Mouse (Mus musculus) forebrain, embryonic 12.5 days (tissue): ENCODE data around the gene Ssh2. TPM values are rescaled to one million over a fixed set of nuclear protein-coding genes. Genes with fewer than 3 reads are reported as not detected.
"Not testable (repeated sequence)": the region's sequence is repeated elsewhere in the genome, so short reads cannot be mapped to it uniquely, and the experiment has no call there.

Experiments used
- ATAC-seq: fragments of 200-750 bp; cut with Nextera tagmentation; 2 replicates; pipeline ENCODE4 v1.8.0; 2017; ENCODE audit warnings: moderate TSS enrichment; ENCODE audit not compliant: low FRiP score
- H3K27ac ChIP-seq: fragments of 300-500 bp; sonication (generic); 2 replicates; pipeline ENCODE4 v1.5.1; 2016; ENCODE audit warnings: mild to moderate bottlenecking
- H3K27me3 ChIP-seq: fragments of 300-500 bp; sonication (generic); 2 replicates; pipeline ENCODE4 v1.6.1; 2016; ENCODE audit warnings: mild to moderate bottlenecking
- H3K36me3 ChIP-seq: fragments of 300-500 bp; sonication (generic); replicated peaks from 2 replicates; pipeline ENCODE4 v1.6.1; 2016; ENCODE audit warnings: mild to moderate bottlenecking
- H3K4me1 ChIP-seq: fragments of 300-500 bp; sonication (generic); 2 replicates; pipeline ENCODE4 v1.6.1; 2016
- H3K4me2 ChIP-seq: fragments of 300-500 bp; sonication (generic); 2 replicates; pipeline ENCODE4 v1.6.1; 2016; ENCODE audit warnings: mild to moderate bottlenecking, moderate library complexity
- H3K4me3 ChIP-seq: fragments of 300-500 bp; sonication (generic); replicated peaks from 2 replicates; pipeline ENCODE4 v1.5.1; 2016; ENCODE audit warnings: mild to moderate bottlenecking
- H3K9ac ChIP-seq: fragments of 300-500 bp; sonication (generic); 2 replicates; pipeline ENCODE4 v1.6.1; 2016; ENCODE audit warnings: mild to moderate bottlenecking
- H3K9me3 ChIP-seq: fragments of 300-500 bp; sonication (generic); 2 replicates; pipeline ENCODE4 v1.6.1; 2016
- WGBS: fragments of 180-500 bp; shearing (Covaris S2); methylation state at CpG from one replicate; pipeline ENCODE4 v1.1.7; 2016; 5-methylcytosine and 5-hydroxymethylcytosine counted together
- polyA plus RNA-seq: library from polyadenylated mRNA; unstranded; fragments of >200 nt; fragmentation: Nextera tagmentation; extraction: Ambion mirVana; gene quantifications from 2 replicates; pipeline ENCODE4 v1.2.1, GENCODE M21; 2016

The Ssh2 gene
- polyA plus RNA-seq, 1 experiment from 2014 or later: 19.4 TPM

GRCm38 (mm10) chr11:77385706-77386690, 169.9 kb downstream of the Ssh2 start:
- Histone ChIP-seq H3K27me3 (no peaks in the 10 kb centered on the region), H3K9ac (no peak overlapping the region), H3K27ac (no peak overlapping the region), H3K9me3 (no peaks in the 10 kb centered on the region), H3K4me1 (no peaks in the 10 kb centered on the region), H3K4me2 (no peak overlapping the region), H3K36me3 (no peaks in the 10 kb centered on the region; the same call in 1 of the 2 replicates), H3K4me3 (no peak overlapping the region)
- ATAC-seq: no peak
- 75% methylated on average over 3 of the region's 3 CpGs for whole genome bisulfite sequencing

GRCm38 (mm10) chr11:77388197-77388596, 172.1 kb downstream of the Ssh2 start:
- H3K4me1 ChIP-seq: not testable (repeated sequence)

GRCm38 (mm10) chr11:77395539-77395938, 179.5 kb downstream of the Ssh2 start:
- Histone ChIP-seq H3K4me1 (no peaks in the 10 kb centered on the region), H3K36me3 (peaks cover 9% of the 10 kb centered on the region), H3K27ac (no peak overlapping the region), H3K9me3 (no peaks in the 10 kb centered on the region), H3K4me2 (no peak overlapping the region), H3K9ac (no peak overlapping the region), H3K4me3 (no peak overlapping the region), H3K27me3 (no peaks in the 10 kb centered on the region)
- no peak for ATAC-seq
- 89% methylated on average over 2 of the region's 2 CpGs for WGBS

More at GRCm38 (mm10) chr11:77388197-77388596, 172.1 kb downstream of the Ssh2 start:
- not testable (repeated sequence) for H3K36me3 ChIP-seq, H3K9ac ChIP-seq, ATAC-seq, H3K4me3 ChIP-seq, H3K27ac ChIP-seq, H3K9me3 ChIP-seq, H3K4me2 ChIP-seq, H3K27me3 ChIP-seq
- 88% methylated on average over 3 of the region's 3 CpGs for WGBS

DNA sequence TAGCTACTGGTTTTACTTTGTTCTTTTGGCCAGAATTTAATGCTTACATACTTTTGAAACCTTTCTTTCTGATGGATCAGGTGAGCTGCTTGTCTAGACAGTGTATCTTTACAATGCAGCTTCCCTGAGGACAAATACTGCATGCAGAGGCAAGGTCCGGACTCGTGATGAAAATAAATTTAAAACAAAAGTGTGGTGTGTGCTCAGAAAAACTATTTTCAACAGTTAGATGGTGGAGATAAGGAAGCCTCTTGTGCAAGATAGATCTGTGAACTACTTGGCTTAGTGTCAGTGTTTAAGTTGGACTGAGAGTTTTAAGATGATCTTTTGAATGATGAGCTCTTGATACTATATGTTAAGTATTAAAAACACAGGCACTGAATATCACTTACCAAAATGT, 186.4 kb downstream of the Ssh2 start:
- H3K9ac ChIP-seq: no peak overlapping the region

DNA sequence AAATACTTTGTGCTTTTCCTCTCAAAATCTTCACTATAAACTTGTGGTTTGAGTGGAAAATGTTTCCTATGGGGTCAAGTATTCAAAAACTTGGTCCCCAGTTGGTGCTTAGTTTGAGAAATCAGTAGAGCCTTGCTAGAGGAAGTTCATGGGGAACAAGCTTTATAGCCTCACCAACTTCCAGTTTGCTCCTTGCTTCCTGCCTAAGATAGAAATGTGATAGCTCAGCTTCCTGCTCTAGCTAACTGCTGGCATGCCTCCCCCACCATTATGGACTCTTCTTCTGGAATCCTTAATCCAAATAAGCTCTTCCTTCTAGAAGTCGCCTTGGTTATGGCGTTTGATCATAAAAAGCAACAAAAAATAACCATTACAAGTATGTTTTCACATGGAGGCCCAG, 190.2 kb downstream of the Ssh2 start:
- no peak for ATAC-seq
- Histone ChIP-seq H3K4me1 (no peaks in the 10 kb centered on the region), H3K9me3 (no peaks in the 10 kb centered on the region), H3K9ac (no peak overlapping the region), H3K27ac (no peak overlapping the region), H3K4me3 (no peak overlapping the region), H3K36me3 (peaks cover 9% of the 10 kb centered on the region; the same call in 1 of the 2 replicates), H3K4me2 (no peak overlapping the region), H3K27me3 (no peaks in the 10 kb centered on the region)
- WGBS: 82% methylated on average over 2 of the region's 2 CpGs

More for the DNA sequence above, 186.4 kb downstream of the Ssh2 start:
- Histone ChIP-seq H3K4me1 (no peaks in the 10 kb centered on the region), H3K36me3 (peaks cover 9% of the 10 kb centered on the region), H3K9me3 (no peaks in the 10 kb centered on the region), H3K27ac (no peak overlapping the region), H3K4me3 (no peak overlapping the region), H3K27me3 (no peaks in the 10 kb centered on the region), H3K4me2 (no peak overlapping the region)
- 82% methylated on average over 2 of the region's 2 CpGs for WGBS
- ATAC-seq: no peak

DNA sequence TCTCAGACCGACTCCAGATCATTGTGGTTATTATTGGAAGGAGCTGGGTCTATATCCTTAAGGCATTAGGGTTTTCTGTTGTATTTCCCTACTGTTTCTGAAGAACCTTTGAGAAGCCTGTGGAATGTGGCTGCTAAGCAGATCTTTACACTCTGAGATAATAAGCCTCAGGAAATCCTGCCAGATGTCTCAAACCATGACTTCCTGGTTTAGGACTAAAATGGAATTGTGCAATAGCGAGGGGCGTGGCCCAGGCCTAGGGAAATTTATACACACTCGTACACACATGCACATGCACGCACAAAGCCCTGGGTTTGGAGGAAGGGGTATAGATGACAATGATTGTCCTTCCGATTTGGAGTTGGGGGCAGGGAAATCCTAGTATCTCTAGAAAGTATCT, 193.8 kb downstream of the Ssh2 start:
- Histone ChIP-seq H3K27ac (no peak overlapping the region), H3K9me3 (no peaks in the 10 kb centered on the region), H3K4me2 (no peak overlapping the region), H3K27me3 (no peaks in the 10 kb centered on the region), H3K9ac (no peak overlapping the region), H3K4me3 (no peak overlapping the region), H3K4me1 (no peaks in the 10 kb centered on the region), H3K36me3 (peaks cover 9% of the 10 kb centered on the region; the same call in 1 of the 2 replicates)
- ATAC-seq: no peak
- 95% methylated on average over 6 of the region's 6 CpGs for WGBS

- no peak overlapping the region for H3K9ac ChIP-seq
- no peak for ATAC-seq
- H3K27ac ChIP-seq: no peak overlapping the region
- peaks cover 9% of the 10 kb centered on the region; the same call in 1 of the 2 replicates for H3K36me3 ChIP-seq
- H3K9me3 ChIP-seq: no peaks in the 10 kb centered on the region
- H3K4me3 ChIP-seq: no peak overlapping the region
- H3K4me2 ChIP-seq: no peak overlapping the region
- H3K27me3 ChIP-seq: no peaks in the 10 kb centered on the region
- H3K4me1 ChIP-seq: no peaks in the 10 kb centered on the region
Measured at GRCm38 (mm10) chr11:77411284-77411683, 195.2 kb downstream of the Ssh2 start.

GRCm38 (mm10) chr11:77414141-77414839, 198.2 kb downstream of the Ssh2 start:
- Histone ChIP-seq H3K27me3 (no peaks in the 10 kb centered on the region), H3K36me3 (0 out of 2 replicates have a peak, but pooled peaks cover 2% of the 10 kb centered on the region), H3K4me3 (no peak overlapping the region), H3K4me1 (no peaks in the 10 kb centered on the region), H3K27ac (no peak overlapping the region), H3K9me3 (no peaks in the 10 kb centered on the region), H3K4me2 (no peak overlapping the region), H3K9ac (no peak overlapping the region)
- 85% methylated on average over 2 of the region's 2 CpGs for WGBS
- ATAC-seq: no peak

DNA sequence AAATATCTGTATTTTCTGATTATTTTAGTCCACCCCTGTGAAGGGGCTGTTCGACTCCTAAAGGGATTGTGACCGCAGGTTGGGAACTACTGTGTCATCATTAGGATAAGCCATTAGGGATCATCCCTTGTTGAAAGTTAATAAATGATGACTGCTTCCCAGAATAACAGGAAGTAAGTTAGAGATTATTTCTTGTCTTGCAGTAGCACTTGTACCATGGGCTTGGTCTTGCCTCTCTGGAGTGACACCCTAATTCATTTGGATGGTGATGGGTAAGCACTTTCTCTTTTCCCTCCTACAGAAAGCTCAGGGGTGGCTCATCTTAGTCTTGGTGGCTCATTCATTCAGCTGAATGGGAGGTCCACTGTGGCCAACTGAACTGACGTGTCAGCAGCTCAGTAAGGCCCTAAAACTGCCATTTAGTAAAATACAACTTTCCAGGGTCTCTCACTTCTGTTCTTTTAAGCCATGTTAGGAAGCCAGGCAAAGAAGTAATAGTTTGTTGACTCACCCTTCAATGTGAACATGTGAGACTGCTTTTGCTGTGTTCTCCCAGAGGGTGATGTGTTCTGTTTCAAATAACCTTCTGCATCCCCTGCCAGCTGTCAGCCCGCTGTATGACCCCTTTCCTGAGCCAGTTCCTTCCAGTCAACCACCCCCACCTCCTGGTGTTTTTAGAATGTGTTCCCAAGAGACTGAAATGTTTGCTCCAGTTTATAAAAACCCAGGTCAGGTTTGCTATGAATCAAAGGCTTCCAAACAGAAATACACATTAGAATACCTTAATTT, 200.3 kb downstream of the Ssh2 start:
- H3K4me2 ChIP-seq: no peak overlapping the region
- H3K9ac ChIP-seq: no peak overlapping the region
- 83% methylated on average over 4 of the region's 4 CpGs for WGBS

GRCm38 (mm10) chr11:77418021-77418420, 201.9 kb downstream of the Ssh2 start:
- H3K9me3 ChIP-seq: no peaks in the 10 kb centered on the region
- ATAC-seq: no peak
- H3K36me3 ChIP-seq: peaks cover 5% of the 10 kb centered on the region
- WGBS: 94% methylated on average over 4 of the region's 4 CpGs
- H3K27me3 ChIP-seq: no peaks in the 10 kb centered on the region
- H3K27ac ChIP-seq: no peak overlapping the region
- H3K9ac ChIP-seq: no peak overlapping the region
- no peak overlapping the region for H3K4me2 ChIP-seq
- no peaks in the 10 kb centered on the region for H3K4me1 ChIP-seq
- no peak overlapping the region for H3K4me3 ChIP-seq

More for the DNA sequence above, 200.3 kb downstream of the Ssh2 start:
- Histone ChIP-seq H3K27me3 (no peaks in the 10 kb centered on the region), H3K4me3 (no peak overlapping the region), H3K36me3 (peaks cover 5% of the 10 kb centered on the region), H3K4me1 (no peaks in the 10 kb centered on the region), H3K9me3 (no peaks in the 10 kb centered on the region), H3K27ac (no peak overlapping the region)
- no peak for ATAC-seq

GRCm38 (mm10) chr11:77423175-77423859, 207.2 kb downstream of the Ssh2 start:
- H3K4me2 ChIP-seq: no peak overlapping the region
- H3K27ac ChIP-seq: no peak overlapping the region
- 90% methylated on average over 4 of the region's 4 CpGs for WGBS

More at GRCm38 (mm10) chr11:77423175-77423859, 207.2 kb downstream of the Ssh2 start:
- no peak overlapping the region for H3K9ac ChIP-seq
- H3K4me3 ChIP-seq: no peak overlapping the region
- H3K9me3 ChIP-seq: no peaks in the 10 kb centered on the region
- H3K36me3 ChIP-seq: peaks cover 14% of the 10 kb centered on the region
- no peaks in the 10 kb centered on the region for H3K4me1 ChIP-seq
- H3K27me3 ChIP-seq: no peaks in the 10 kb centered on the region
- no peak for ATAC-seq
